Mouse (Mus musculus) C2C12 (cell line): ENCODE measurements at regions not wholly inside any gene's neighbourhood (a gene's known extent, or its start where the extent isn't known, plus 50 kb on each side); places are given as distances from the start of the nearest gene placed in this dataset.

Source experiments
- CTCF ChIP-seq: IDR thresholded peaks from one replicate; pipeline ENCODE4 v1.5.1; 2011; ENCODE audit not compliant: control insufficient read depth, insufficient read depth, insufficient read length
- MAX ChIP-seq: IDR thresholded peaks from one replicate; pipeline ENCODE4 v1.6.1; 2011; ENCODE audit warnings: mild to moderate bottlenecking, control low read depth
- MYOD1 ChIP-seq: IDR thresholded peaks from one replicate; pipeline ENCODE4 v1.6.1; 2011; ENCODE audit warnings: low read depth; ENCODE audit not compliant: control insufficient read depth, insufficient read length
- USF1 ChIP-seq: IDR thresholded peaks from one replicate; pipeline ENCODE4 v1.6.1; 2011; ENCODE audit warnings: low read depth, mild to moderate bottlenecking, control low read depth, moderate library complexity

DNA sequence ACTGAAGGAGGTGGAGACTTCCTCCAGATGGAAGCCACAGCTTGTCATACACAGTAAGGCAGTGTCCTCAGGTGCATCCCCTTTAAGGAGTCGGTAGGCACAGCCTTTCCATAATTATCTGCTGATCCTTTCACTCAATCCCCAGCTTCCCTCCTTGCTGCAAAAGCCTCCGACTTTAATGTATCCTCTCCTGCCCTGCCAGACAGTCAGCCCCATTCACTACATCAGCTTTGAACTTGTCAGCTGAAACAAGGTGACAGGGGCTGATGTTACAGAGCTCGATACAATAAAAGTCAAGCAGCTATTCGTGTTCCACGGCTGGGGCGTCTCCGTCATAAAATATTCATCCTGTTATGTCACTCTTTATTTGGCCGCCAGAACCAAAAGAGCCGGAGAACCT, 402.8 kb downstream of the Cbln4 start:
- no peak for TF ChIP-seq CTCF
- TF ChIP-seq USF1: no peak
- no peak for TF ChIP-seq MYOD1
- no peak for TF ChIP-seq MAX
